Mouse (Mus musculus): Measurements from ENCODE around the gene Mpc2.

- no peak for TF ChIP-seq POLR2A (IDR thresholded peaks at IDR 0.05; ENCODE audit: control insufficient read depth in 1 of 2, insufficient read depth in 1 of 2, low read depth in 1 of 2, low read length in 2 of 2, poor library complexity in 1 of 2)
- TF ChIP-seq MXI1 (IDR thresholded peaks at IDR 0.05; ENCODE audit: low read depth, low read length) = no peak
- TF ChIP-seq KAT2A (conservative IDR thresholded peaks at IDR 0.05; ENCODE audit: low read depth, low read length) = no peak
- TF ChIP-seq EP300 (IDR thresholded peaks at IDR 0.05; ENCODE audit: low read depth in 1 of 2, low read length in 2 of 2) = no peak
- TF ChIP-seq MAZ (IDR thresholded peaks at IDR 0.05; ENCODE audit: low read depth, low read length) = no peak
- TF ChIP-seq CTCF (IDR thresholded peaks at IDR 0.05 in 2 of 3, conservative IDR thresholded peaks at IDR 0.05 in 1 of 3; ENCODE audit: control insufficient read depth in 1 of 3, insufficient read depth in 1 of 3, low read depth in 2 of 3, low read length in 3 of 3, poor library complexity in 1 of 3, severe bottlenecking in 1 of 3) = no peak
- no peak for TF ChIP-seq GABPA (IDR thresholded peaks at IDR 0.05; ENCODE audit: low read depth, low read length)
Observed at GRCm38 (mm10) chr1:165441201-165441600, 19.2 kb upstream of the Mpc2 start.

Data from MEL (cell line).